Mouse (Mus musculus) cerebral cortex, adult 2 months (tissue): ENCODE measurements around the gene Nek4.

Experiments
- WGBS: fragments of 180-500 bp; shearing (Covaris S2); methylation state at CpG from one replicate; pipeline ENCODE4 v1.1.7; 2018; 5-methylcytosine and 5-hydroxymethylcytosine counted together

Nek4 gene

GRCm38 (mm10) chr14:30951154-30951825 lies at the start of gene Nek4:
Gene Nek4, plus strand, starts transcription at chr14:30951377.
- WGBS = 0% methylated on average over 57 of the region's 57 CpGs

DNA sequence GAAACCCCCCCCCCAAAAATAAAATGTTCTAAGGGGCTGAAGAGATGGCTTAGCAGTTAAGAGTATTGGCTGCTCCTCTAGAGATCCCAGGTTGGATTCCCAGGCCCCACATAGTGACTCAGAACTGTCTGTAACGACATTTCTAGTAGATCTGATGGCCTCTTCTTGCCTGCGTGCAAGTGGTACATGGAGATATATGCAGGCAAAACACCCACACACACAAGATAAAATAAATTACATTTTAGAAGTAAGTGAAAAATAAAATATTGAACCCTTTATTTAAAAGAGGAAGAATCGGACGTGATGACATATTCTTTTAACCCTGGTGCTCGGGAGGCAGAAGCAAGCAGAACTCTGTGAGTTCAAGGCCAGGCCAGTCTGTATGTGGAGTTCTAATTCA lies 48.5 kb upstream of the Nek4 start:
- 79% methylated on average over 5 of the region's 5 CpGs for WGBS

DNA sequence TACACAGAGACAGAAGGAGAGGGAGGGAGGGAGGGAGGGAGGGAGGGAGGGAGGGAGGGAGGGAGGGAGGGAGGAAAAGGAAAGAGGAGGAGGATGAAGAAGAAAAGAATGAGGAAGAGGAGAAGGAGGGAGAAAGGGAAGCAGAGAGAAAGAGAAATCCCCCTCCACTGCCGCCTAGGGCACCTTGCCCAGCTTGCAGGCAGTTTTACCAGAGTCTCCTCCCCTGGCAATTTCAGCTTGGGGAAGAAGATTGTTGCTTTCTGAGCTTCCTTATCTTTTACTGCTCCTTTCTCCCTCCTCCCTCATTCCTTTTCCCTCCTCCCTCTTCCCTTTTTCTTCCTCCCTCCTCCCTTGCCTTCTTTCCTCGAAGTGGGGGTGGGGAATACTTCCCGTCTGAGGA lies 48.1 kb upstream of the Nek4 start:
- WGBS = 69% methylated on average over 3 of the region's 3 CpGs

GRCm38 (mm10) chr14:30904307-30904706 lies 46.9 kb upstream of the Nek4 start:
- WGBS = 76% methylated on average over 8 of the region's 8 CpGs

DNA sequence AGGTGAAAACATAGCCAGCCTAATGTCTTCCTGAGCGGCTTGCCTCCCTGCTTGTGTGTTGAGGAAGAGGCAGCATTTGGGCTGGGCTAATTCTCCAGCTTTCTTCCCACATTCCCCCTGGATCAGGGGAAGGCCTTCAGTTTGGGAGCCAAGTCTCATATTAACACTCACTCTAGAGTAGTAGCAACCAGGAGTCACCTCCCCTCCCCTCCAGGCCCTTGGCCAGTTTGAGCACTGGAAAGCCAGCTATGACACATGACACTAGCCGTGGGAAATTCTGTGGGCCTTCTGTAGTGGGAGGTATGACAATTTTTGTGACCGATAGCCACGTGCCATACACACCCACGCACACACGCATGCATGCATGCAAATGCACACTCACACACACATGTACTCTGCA lies 45.2 kb upstream of the Nek4 start:
- 79% methylated on average over 6 of the region's 6 CpGs for WGBS

GRCm38 (mm10) chr14:30907814-30908265 lies 43.3 kb upstream of the Nek4 start:
- 65% methylated on average over 3 of the region's 3 CpGs for WGBS

DNA sequence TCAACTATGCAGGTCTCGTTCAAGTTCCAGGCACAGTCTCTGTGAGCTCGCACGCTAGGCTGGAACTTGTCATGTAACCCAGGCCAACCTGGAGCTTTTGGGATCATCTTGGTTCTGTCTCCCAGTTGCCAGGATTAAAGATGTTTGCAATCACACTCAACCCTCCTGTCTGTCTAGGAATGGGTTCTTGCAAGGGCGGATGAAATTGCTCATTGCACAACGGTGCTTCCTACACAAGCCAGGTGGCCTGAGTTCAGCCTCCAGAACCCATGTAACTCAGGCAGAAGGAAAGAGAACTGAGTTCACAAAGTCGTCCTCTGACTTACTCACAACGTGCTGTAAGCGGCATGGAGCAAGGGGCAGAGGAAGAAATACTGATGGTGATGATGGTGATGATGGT lies 40.0 kb upstream of the Nek4 start:
- WGBS = 91% methylated on average over 8 of the region's 8 CpGs

- WGBS = 89% methylated on average over 8 of the region's 8 CpGs
Measured at GRCm38 (mm10) chr14:30912641-30913040, 38.5 kb upstream of the Nek4 start.

GRCm38 (mm10) chr14:30913404-30913803 lies 37.8 kb upstream of the Nek4 start:
- WGBS = 79% methylated on average over 5 of the region's 5 CpGs

GRCm38 (mm10) chr14:30916516-30916915 lies 34.7 kb upstream of the Nek4 start:
- 90% methylated on average over 1 of the region's 1 CpGs for WGBS

DNA sequence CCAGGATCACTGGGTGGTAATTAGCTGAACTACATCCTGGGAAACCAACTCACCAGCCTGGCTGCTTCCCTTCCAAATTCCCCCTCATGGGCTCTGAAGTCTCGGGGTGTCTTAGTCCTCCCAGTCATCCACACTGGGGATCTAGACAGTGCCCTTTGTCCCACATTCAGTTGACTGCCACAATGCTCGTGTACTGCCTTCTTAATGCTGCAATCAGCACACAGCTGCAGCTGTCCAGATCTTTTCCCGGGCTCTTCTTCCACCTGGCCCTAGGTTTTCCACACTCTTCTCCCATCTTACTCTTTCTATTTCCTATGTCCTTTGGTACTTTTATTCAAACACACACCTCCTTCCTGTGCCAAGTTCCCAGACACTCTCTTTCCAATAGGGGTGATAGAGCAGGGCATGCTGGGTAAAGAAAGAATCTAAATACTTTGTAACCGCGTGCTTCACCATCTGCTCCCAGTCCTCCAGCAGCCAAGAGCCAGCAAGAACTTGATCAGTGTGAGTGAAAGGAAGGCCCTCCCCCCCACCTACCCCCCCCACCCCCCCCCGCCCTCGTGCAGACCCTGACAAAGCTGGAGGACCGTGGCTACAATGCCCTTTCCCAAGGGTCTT lies 29.0 kb upstream of the Nek4 start:
- WGBS = 35% methylated on average over 8 of the region's 8 CpGs

DNA sequence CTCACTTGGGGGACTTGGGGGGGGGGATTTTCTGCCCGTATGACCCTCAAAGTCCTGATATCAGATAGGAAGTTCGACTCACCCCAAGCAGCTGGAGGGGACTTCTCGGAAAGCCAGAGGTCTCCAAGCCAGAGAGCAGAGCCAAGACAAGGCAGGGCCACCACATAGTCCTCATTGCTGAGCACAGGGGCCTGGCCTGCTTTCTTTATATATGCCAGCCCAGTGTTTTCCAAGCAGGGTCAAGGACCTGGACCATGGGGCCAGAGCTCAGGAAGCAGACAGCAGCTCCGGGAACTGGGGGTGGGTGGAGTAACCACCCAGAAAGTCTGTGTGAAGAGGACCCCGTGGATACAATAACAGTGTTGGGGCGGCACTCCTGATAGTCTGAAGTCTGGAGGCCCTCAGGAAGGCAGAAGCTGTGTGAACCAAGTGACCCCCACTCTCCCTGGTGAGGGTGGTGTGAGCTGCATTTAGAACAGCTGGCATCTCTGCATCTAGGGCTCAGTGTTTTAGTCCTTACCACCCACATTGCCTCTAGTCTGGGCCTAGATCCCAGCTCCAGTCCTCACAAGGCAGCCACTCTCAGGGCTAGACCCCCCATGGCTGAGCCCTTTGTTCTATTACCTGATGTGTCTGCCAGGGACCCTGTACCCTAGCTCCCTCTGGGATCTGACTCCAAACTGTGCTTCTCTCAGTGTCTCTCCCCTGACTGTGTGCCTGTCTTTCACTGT lies 27.6 kb upstream of the Nek4 start, which contains the start of gene Itih3:
Gene Itih3, minus strand, starts transcription at position 386 of the 731 bp plus-strand sequence.
- WGBS = 51% methylated on average over 6 of the region's 6 CpGs

- 81% methylated on average over 3 of the region's 3 CpGs for WGBS
Measured at GRCm38 (mm10) chr14:30925492-30925891, 25.7 kb upstream of the Nek4 start.

DNA sequence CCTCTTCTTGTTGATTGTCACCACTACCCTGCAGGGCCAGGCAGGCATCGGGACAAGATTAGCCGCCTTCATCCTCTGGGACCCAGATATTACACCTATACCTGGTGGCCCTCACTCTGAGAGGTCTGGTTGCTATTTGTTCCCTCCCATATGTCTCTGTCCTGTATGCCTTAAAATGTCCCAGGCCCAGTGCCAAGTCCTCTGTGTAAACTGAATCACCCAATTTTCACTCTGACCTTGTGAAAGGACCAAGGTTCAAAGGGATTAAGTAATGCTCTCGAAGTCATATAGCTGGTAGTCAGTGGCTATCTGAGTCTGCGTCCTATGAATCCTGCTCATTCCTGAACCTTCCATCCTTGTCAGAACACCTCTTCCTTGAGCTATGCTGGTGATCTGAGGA lies 20.8 kb upstream of the Nek4 start:
- 95% methylated on average over 4 of the region's 4 CpGs for WGBS

DNA sequence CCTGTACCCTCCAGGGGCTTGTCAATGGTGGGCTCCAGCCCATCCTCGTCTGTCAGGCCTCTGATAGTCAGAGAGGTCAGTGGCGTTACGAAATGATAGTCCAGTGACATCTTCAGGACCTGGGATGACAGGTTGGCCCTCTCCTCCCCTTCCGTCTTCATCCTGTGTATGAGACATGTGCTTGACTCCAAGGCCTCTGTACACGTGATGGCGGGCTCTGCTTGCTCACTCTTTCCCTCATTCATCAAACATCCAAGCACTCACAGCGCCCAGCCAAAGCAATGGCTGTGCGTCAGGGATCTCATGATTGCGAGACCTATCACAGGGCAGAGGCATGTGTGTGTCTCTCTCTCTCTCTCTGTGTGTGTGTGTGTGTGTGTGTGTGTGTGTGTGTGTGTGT lies 17.8 kb upstream of the Nek4 start:
- 94% methylated on average over 9 of the region's 9 CpGs for WGBS

GRCm38 (mm10) chr14:30942254-30942653 lies 8.9 kb upstream of the Nek4 start:
- 98% methylated on average over 4 of the region's 4 CpGs for WGBS

DNA sequence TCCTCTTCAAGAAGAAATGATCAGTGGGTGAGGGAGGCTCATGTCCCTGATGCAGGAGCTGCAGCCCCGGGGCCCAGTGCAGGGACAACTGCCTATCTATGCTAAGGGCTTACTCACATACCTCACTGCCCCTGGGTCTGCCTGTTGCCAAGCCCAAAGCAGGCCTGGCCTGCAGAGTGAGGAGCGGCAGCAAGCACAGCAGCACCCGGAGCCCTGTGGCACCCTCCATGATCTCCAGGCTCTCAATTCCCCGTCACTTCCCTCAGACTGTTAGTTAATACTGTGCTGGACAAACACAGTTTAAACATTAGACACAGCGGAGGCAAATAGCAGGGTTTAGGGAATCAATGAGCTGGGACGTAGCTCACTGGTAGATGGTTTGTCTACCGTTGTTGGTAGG lies 8.1 kb upstream of the Nek4 start, which contains the start of gene Itih1:
Gene Itih1, minus strand, starts transcription at position 252 of the 400 bp plus-strand sequence.
- 95% methylated on average over 7 of the region's 7 CpGs for WGBS

GRCm38 (mm10) chr14:30943860-30944674 lies 7.1 kb upstream of the Nek4 start:
- 55% methylated on average over 11 of the region's 11 CpGs for WGBS

- 90% methylated on average over 2 of the region's 2 CpGs for WGBS
Measured at GRCm38 (mm10) chr14:30944745-30945144, 6.4 kb upstream of the Nek4 start.

DNA sequence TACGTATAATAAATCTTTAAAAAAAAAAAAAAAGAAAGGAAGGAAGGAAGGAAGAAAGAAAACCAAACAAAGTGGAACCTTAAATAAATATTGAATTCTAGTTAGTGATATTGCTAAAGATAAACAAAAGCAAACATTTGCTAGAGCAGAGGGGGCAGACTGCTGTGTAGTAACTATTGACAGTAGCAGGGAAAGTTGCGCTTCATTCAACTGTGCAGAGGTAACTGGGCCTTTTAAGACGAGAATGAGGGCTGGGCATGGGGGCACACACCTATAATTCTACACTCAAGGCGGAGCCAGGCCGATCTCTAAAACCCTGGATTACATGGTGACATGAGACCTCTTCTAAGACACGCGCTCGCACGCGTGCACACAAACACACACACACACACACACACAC lies 1.2 kb upstream of the Nek4 start:
- 95% methylated on average over 10 of the region's 10 CpGs for WGBS

DNA sequence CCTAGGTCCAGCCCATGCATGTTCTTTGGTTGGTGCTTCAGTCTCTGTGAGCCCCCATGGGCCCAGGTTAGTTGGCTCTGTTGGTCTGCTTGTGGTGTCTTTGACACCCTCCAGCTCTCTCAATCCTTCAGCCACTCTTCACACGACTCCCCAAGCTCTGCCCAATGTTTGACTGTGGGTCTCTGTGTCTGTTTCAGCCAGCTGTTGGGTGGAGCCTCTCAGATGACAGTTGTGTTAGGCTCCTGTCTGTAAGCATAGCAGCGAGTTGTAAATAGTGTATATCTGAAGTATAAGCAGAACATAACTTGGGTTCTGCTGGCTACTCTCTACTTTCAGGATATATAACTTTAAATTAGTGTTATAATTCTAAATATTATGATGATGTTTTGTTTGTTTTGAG lies 7.3 kb downstream of the Nek4 start:
- 74% methylated on average over 2 of the region's 2 CpGs for WGBS

DNA sequence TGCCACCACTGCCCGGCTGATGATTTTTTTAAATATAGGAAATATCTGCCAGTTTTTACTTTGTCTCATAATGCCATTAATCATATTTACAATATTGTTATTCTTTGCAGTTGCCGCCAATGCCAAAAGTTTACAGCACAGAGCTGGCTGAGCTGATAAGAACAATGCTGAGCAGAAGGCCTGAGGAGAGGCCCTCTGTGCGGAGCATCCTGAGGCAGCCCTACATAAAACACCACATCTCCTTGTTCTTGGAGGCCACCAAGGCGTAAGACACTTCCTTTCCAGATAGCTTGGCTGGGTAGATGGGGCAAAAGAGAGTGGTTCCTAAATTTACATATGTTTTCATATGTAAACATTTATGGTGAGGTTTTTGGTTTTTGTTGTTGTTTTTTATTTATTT lies 7.9 kb downstream of the Nek4 start:
- WGBS = 95% methylated on average over 4 of the region's 4 CpGs
